Mouse (Mus musculus) stomach, postnatal 0 days (tissue): Measurements from ENCODE around the gene B230118H07Rik. TPM values are rescaled to one million over a fixed set of nuclear protein-coding genes. Genes with fewer than 3 reads are reported as not detected.

Experiments
- ATAC-seq: fragments of 200-750 bp; cut with Nextera tagmentation; 2 replicates; pipeline ENCODE4 v1.8.0; 2017; ENCODE audit not compliant: low FRiP score, low TSS enrichment
- DNase-seq: peaks from one replicate; pipeline ENCODE4 v3.0.0-alpha.2; 2016; ENCODE audit warnings: low spot score
- H3K27ac ChIP-seq: fragments of 300-500 bp; sonication (generic); replicated peaks from 2 replicates; pipeline ENCODE4 v1.5.1; 2014; ENCODE audit warnings: mild to moderate bottlenecking, control low read depth
- H3K27me3 ChIP-seq: fragments of 300-500 bp; sonication (generic); 2 replicates; pipeline ENCODE4 v1.6.1; 2014; ENCODE audit warnings: low read length; ENCODE audit not compliant: control insufficient read depth, insufficient read depth
- H3K36me3 ChIP-seq: fragments of 300-500 bp; sonication (generic); 2 replicates; pipeline ENCODE4 v1.6.1; 2014; ENCODE audit warnings: low read length, mixed read lengths; ENCODE audit not compliant: control insufficient read depth, insufficient read depth
- H3K4me1 ChIP-seq: fragments of 300-500 bp; sonication (generic); replicated peaks from 2 replicates; pipeline ENCODE4 v1.6.1; 2014; ENCODE audit warnings: antibody characterized with exemption; ENCODE audit not compliant: control insufficient read depth, insufficient read depth
- H3K4me2 ChIP-seq: fragments of 300-500 bp; sonication (generic); replicated peaks from 2 replicates; pipeline ENCODE4 v1.6.1; 2014; ENCODE audit warnings: low read depth, mild to moderate bottlenecking, control low read depth, moderate library complexity
- H3K4me3 ChIP-seq: fragments of 300-500 bp; sonication (generic); 2 replicates; pipeline ENCODE4 v1.5.1; 2014; ENCODE audit warnings: low read depth, low read length, control low read depth
- H3K9ac ChIP-seq: fragments of 300-500 bp; sonication (generic); 2 replicates; pipeline ENCODE4 v1.6.1; 2014; ENCODE audit warnings: mild to moderate bottlenecking, low read length, control low read depth, mixed read lengths
- H3K9me3 ChIP-seq: fragments of 300-500 bp; sonication (generic); 2 replicates; pipeline ENCODE4 v1.6.1; 2016; ENCODE audit warnings: low read length; ENCODE audit not compliant: control insufficient read depth
- CTCF ChIP-seq: IDR thresholded peaks from 2 replicates; pipeline ENCODE4 v1.5.1; 2016; ENCODE audit warnings: antibody characterized with exemption, low read depth, mild to moderate bottlenecking, moderate library complexity
- EP300 ChIP-seq: optimal IDR thresholded peaks from 2 replicates; pipeline ENCODE3; 2016; ENCODE audit warnings: antibody characterized with exemption
- WGBS: fragments of 180-500 bp; shearing (Covaris S2); extraction: QIAGEN DNeasy Blood & Tissue Kit; methylation state at CpG from one replicate; pipeline ENCODE4 v1.1.7; 2014; 5-methylcytosine and 5-hydroxymethylcytosine counted together
- polyA plus RNA-seq: library from polyadenylated mRNA; unstranded; fragments of >200 nt; fragmentation: Nextera tagmentation; extraction: Ambion mirVana; gene quantifications from 2 replicates; pipeline ENCODE4 v1.2.1, GENCODE M21; 2015

Gene B230118H07Rik
- polyA plus RNA-seq, 1 experiment from 2014 or later = 36.5 TPM

GRCm38 (mm10) chr2:101533741-101534140 lies 115.6 kb downstream of the B230118H07Rik start:
- H3K27me3 ChIP-seq = no peaks in the 10 kb centered on the region
- 60% methylated on average over 2 of the region's 2 CpGs for whole genome bisulfite sequencing
- no peaks in the 10 kb centered on the region for H3K36me3 ChIP-seq
- no peak overlapping the region for H3K4me2 ChIP-seq
- no peaks in the 10 kb centered on the region for H3K4me1 ChIP-seq
- TF ChIP-seq EP300 = no peak
- TF ChIP-seq CTCF = no peak
- ATAC-seq (no peak), DNase-seq (no peak)
- H3K27ac ChIP-seq = no peak overlapping the region
- no peak overlapping the region for H3K4me3 ChIP-seq
- no peaks in the 10 kb centered on the region for H3K9me3 ChIP-seq
- no peak overlapping the region for H3K9ac ChIP-seq

GRCm38 (mm10) chr2:101525503-101526381 lies 123.6 kb downstream of the B230118H07Rik start:
- peak; percentile 31 for DNase-seq
- no peak overlapping the region for H3K4me2 ChIP-seq
- no peaks in the 10 kb centered on the region for H3K27me3 ChIP-seq
- H3K9ac ChIP-seq = no peak overlapping the region
- peak; percentile 78 for TF ChIP-seq CTCF
- no peak for TF ChIP-seq EP300
- ATAC-seq = no peak
- WGBS = 75% methylated on average over 6 of the region's 6 CpGs
- H3K36me3 ChIP-seq = no peaks in the 10 kb centered on the region
- no peak overlapping the region for H3K4me3 ChIP-seq
- H3K9me3 ChIP-seq = no peaks in the 10 kb centered on the region
- no peaks in the 10 kb centered on the region for H3K4me1 ChIP-seq
- H3K27ac ChIP-seq = no peak overlapping the region

GRCm38 (mm10) chr2:101525091-101525490 lies 124.2 kb downstream of the B230118H07Rik start:
- H3K4me3 ChIP-seq = no peak overlapping the region
- no peak overlapping the region for H3K9ac ChIP-seq
- TF ChIP-seq CTCF (no peak), EP300 (no peak)
- no peaks in the 10 kb centered on the region for H3K4me1 ChIP-seq
- no peak overlapping the region for H3K4me2 ChIP-seq
- no peak overlapping the region for H3K27ac ChIP-seq
- DNase-seq (no peak), ATAC-seq (no peak)
- no peaks in the 10 kb centered on the region for H3K9me3 ChIP-seq
- WGBS = 86% methylated on average over 4 of the region's 4 CpGs
- H3K27me3 ChIP-seq = no peaks in the 10 kb centered on the region
- no peaks in the 10 kb centered on the region for H3K36me3 ChIP-seq

- no peaks in the 10 kb centered on the region for H3K36me3 ChIP-seq
- 83% methylated on average over 1 of the region's 1 CpGs for WGBS
- H3K9me3 ChIP-seq = no peaks in the 10 kb centered on the region
- H3K4me1 ChIP-seq = no peaks in the 10 kb centered on the region
- ATAC-seq (no peak), DNase-seq (no peak)
- no peak overlapping the region for H3K9ac ChIP-seq
- no peak overlapping the region for H3K27ac ChIP-seq
- no peak overlapping the region for H3K4me3 ChIP-seq
- no peak for TF ChIP-seq CTCF
- TF ChIP-seq EP300 = no peak
- no peaks in the 10 kb centered on the region for H3K27me3 ChIP-seq
- no peak overlapping the region for H3K4me2 ChIP-seq
Observed at GRCm38 (mm10) chr2:101520503-101520902, 128.8 kb downstream of the B230118H07Rik start.

GRCm38 (mm10) chr2:101519928-101520327 lies 129.4 kb downstream of the B230118H07Rik start:
- Histone ChIP-seq H3K9me3 (no peaks in the 10 kb centered on the region), H3K9ac (no peak overlapping the region), H3K27me3 (no peaks in the 10 kb centered on the region), H3K4me2 (no peak overlapping the region), H3K27ac (no peak overlapping the region), H3K4me3 (no peak overlapping the region), H3K4me1 (no peaks in the 10 kb centered on the region), H3K36me3 (no peaks in the 10 kb centered on the region)
- TF ChIP-seq CTCF = no peak
- no peak for TF ChIP-seq EP300
- 60% methylated on average over 1 of the region's 1 CpGs for WGBS
- no peak for DNase-seq
- no peak for ATAC-seq

Other genes starting within 250 kb of the B230118H07Rik start
- gene Rag2, start 24.8 kb downstream of the B230118H07Rik start, polyA plus RNA-seq = not detected in 2 replicates
- gene Rag1, start within 50 bp of the B230118H07Rik start, polyA plus RNA-seq = 0.01 TPM in 2 replicates
- 4.4 and 4.5 TPM in 2 replicates for gene Traf6, start 28.9 kb upstream of the B230118H07Rik start, polyA plus RNA-seq
- 3.3 and 3.8 TPM in 2 replicates for gene Prr5l, start 233.5 kb upstream of the B230118H07Rik start, polyA plus RNA-seq
- 43.7 and 48.2 TPM in 2 replicates for gene Commd9, start 236.7 kb upstream of the B230118H07Rik start, polyA plus RNA-seq